Mouse (Mus musculus) megakaryocyte, embryonic 14.5 days (primary cell): ENCODE results near the gene Tbce.

ENCODE experiments used
- FLI1 ChIP-seq: IDR thresholded peaks from 2 replicates; pipeline ENCODE4 v1.6.1; 2012; ENCODE audit warnings: low read length, inconsistent platforms, mixed read lengths
- GATA1 ChIP-seq: IDR thresholded peaks from 3 replicates; pipeline ENCODE4 v1.6.1; 2012; ENCODE audit warnings: mixed read lengths, low read length, inconsistent platforms, borderline replicate concordance

GRCm38 (mm10) chr13:14062209-14063012 lies 23.0 kb upstream of the Tbce start:
- TF ChIP-seq GATA1 = no peak
- TF ChIP-seq FLI1 = no peak
